Mouse (Mus musculus) spleen, adult 2 months (tissue): Measurements from ENCODE around the gene Elfn2.

Source experiments
- CTCF ChIP-seq: fragments of 200-500 bp; IDR thresholded peaks from 2 replicates; pipeline ENCODE4 v1.5.1; 2011; ENCODE audit warnings: mild to moderate bottlenecking, inconsistent platforms; ENCODE audit not compliant: insufficient read depth, insufficient read length, insufficient replicate concordance; ENCODE audit errors: extremely low read depth
- POLR2A ChIP-seq: fragments of 200-500 bp; IDR thresholded peaks from 2 replicates; pipeline ENCODE4 v1.6.1; 2011; ENCODE audit warnings: low read depth, low read length, inconsistent platforms

GRCm38 (mm10) chr15:78719416-78719815 is 845 bp upstream of the Elfn2 start:
- TF ChIP-seq CTCF (no peak), POLR2A (no peak)
